Mouse (Mus musculus) lung, embryonic 14.5 days (tissue): ENCODE measurements around the gene Krt23. TPM values are rescaled to one million over a fixed set of nuclear protein-coding genes. Genes with fewer than 3 reads are reported as not detected.
A peak's percentile ranks its signal among the peaks of the same experiment; 100 is the strongest.

Source experiments
- ATAC-seq: fragments of 200-750 bp; cut with Nextera tagmentation; 2 replicates; pipeline ENCODE4 v1.8.0; 2017; ENCODE audit warnings: mild to moderate bottlenecking, moderate TSS enrichment, moderate library complexity; ENCODE audit not compliant: insufficient read depth
- DNase-seq: peaks from one replicate; pipeline ENCODE4 v3.0.0-alpha.2; 2015
- H3K27ac ChIP-seq: fragments of 300-500 bp; sonication (generic); 2 replicates; pipeline ENCODE4 v1.5.1; 2014; ENCODE audit warnings: low read depth, mild to moderate bottlenecking, moderate library complexity
- H3K27me3 ChIP-seq: fragments of 300-500 bp; sonication (generic); 2 replicates; pipeline ENCODE4 v1.6.1; 2014; ENCODE audit warnings: low read length, control low read depth; ENCODE audit not compliant: insufficient read depth
- H3K36me3 ChIP-seq: fragments of 300-500 bp; sonication (generic); 2 replicates; pipeline ENCODE4 v1.6.1; 2014; ENCODE audit warnings: control low read depth; ENCODE audit not compliant: insufficient read depth
- H3K4me1 ChIP-seq: fragments of 300-500 bp; sonication (generic); 2 replicates; pipeline ENCODE4 v1.6.1; 2014; ENCODE audit warnings: antibody characterized with exemption, control low read depth; ENCODE audit not compliant: insufficient read depth
- H3K4me2 ChIP-seq: fragments of 300-500 bp; sonication (generic); 2 replicates; pipeline ENCODE4 v1.6.1; 2014; ENCODE audit warnings: mild to moderate bottlenecking
- H3K4me3 ChIP-seq: fragments of 300-500 bp; sonication (generic); 2 replicates; pipeline ENCODE4 v1.5.1; 2014; ENCODE audit warnings: low read depth, low read length
- H3K9ac ChIP-seq: fragments of 300-500 bp; sonication (generic); 2 replicates; pipeline ENCODE4 v1.6.1; 2014
- H3K9me3 ChIP-seq: fragments of 300-500 bp; sonication (generic); 2 replicates; pipeline ENCODE4 v1.6.1; 2016; ENCODE audit warnings: low read depth, low read length, control low read depth
- CTCF ChIP-seq: IDR thresholded peaks from 2 replicates; pipeline ENCODE4 v1.5.1; 2016; ENCODE audit warnings: antibody characterized with exemption, low read depth
- WGBS: fragments of 180-500 bp; shearing (Covaris S2); extraction: QIAGEN DNeasy Blood & Tissue Kit; methylation state at CpG from one replicate; pipeline ENCODE4 v1.1.7; 2014; 5-methylcytosine and 5-hydroxymethylcytosine counted together
- polyA plus RNA-seq: library from polyadenylated mRNA; unstranded; fragments of >200 nt; fragmentation: Nextera tagmentation; extraction: Ambion mirVana; gene quantifications from 2 replicates; pipeline ENCODE4 v1.2.1, GENCODE M21; 2014

Krt23 gene
- polyA plus RNA-seq = 4.0 and 4.4 TPM in 2 replicates

DNA sequence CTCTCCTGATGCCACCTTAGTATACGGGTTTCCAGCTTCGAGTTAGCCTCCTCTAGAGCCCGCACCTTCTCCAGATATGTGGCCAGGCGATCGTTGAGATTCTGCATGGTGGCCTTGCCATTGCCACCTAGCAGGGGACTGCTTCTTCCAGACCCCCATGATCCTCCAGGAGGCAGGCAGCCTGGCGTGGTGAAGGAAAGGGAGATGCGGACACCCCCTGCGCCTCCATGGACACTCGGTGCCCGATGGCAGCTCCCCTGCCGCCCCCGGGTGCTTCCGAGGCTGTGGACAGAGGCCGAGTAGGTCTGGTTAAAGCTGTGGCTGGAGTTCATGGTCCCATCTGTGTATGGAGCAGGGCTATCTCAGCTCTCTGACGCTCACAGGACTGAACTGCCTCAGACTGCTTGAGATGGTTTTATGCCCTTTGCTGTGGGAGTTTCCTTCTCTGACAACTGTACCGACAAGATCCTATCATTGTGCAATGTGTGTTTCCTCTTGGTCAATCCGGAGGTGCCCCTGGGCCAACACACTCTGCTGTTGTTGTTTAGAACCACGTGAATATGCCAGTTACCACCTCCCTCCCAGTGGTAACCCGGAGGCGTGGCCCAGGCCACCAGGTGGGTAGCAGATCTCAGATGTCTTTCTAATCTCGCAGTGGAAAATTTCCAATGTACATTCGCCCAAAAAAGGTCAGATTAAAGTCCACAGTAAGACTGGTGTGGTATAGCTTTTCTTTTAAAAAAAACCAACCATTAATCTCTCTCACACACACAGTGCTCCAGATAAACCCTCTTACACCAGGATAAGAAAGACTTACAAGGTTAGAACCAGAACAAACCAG lies at the start of gene Krt23:
Krt23 (minus strand) TSS at position 405 of the 841 bp plus-strand sequence.
- Histone ChIP-seq H3K27me3 (no peaks in the 10 kb centered on the region), H3K9ac (no peak within 1 kb of the TSS), H3K9me3 (no peaks in the 10 kb centered on the region), H3K4me1 (no peaks in the 10 kb centered on the region), H3K4me2 (no peak within 1 kb of the TSS), H3K36me3 (no peaks in the 10 kb centered on the region), H3K4me3 (no peak within 1 kb of the TSS), H3K27ac (peak within 1 kb of the TSS; percentile 54)
- no peak for TF ChIP-seq CTCF
- ATAC-seq (no peak), DNase-seq (no peak)
- WGBS = 70% methylated on average over 22 of the region's 22 CpGs

DNA sequence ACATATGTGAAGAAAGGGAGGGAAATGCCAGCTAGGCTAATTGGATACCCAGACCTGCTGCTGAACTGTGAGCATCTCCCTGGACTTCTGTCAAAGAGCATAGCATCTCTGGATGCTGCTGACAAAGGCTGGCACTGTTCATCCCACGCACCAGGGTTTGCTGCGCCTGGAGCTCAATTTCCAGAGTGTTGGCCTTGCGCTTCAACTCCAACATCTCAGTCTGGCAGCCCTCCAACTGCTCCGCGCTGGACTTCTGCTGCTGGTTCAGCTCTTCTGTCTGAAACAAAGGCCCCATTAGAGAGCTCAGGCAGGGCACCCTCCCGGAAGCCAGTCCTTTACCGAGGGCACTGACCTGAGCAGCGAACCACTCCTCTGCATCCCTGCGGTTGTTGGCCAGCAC lies 46.8 kb upstream of the Krt23 start:
- DNase-seq (peak; percentile 83), ATAC-seq (no peak)
- TF ChIP-seq CTCF = no peak
- Histone ChIP-seq H3K9me3 (no peaks in the 10 kb centered on the region), H3K36me3 (no peaks in the 10 kb centered on the region), H3K27ac (peak overlapping the region; percentile 54; the same call in 1 of the 2 replicates), H3K4me3 (no peak overlapping the region), H3K4me1 (no peaks in the 10 kb centered on the region), H3K9ac (no peak overlapping the region), H3K4me2 (no peak overlapping the region), H3K27me3 (no peaks in the 10 kb centered on the region)
- WGBS = 44% methylated on average over 9 of the region's 9 CpGs

DNA sequence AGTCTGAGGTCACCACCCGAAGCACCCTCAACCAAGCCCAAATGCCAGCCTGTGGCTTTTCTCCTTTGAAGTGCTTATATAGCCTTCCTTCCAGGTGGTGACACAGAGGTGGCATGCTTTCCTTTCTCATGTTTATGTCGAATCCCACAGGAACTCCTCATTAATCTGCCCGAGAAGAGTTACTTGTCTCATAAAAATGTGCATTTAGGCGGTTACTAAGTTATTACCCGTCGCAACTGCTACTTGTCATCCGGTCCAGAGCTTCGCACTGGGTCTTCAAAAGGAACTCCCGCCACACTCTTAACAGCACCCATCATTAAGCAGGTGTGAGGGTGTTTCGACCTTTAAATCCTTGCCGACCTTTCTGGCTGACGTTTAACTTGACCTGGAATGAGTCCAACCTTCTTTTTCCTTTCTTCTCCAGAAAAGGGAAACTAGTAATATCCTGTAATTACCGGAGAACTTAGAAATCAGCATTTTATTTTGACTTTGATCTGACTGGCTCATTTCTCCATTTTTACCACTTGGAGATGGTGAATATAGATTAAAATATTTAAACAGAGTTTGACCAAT lies 28.4 kb upstream of the Krt23 start, which contains the start of gene Krt39:
Krt39 (minus strand) TSS at position 51 of the 573 bp plus-strand sequence.
- no peak within 1 kb of the TSS for H3K9ac ChIP-seq
- no peak for DNase-seq
- H3K9me3 ChIP-seq = no peaks in the 10 kb centered on the region
- no peak within 1 kb of the TSS for H3K4me2 ChIP-seq
- no peak within 1 kb of the TSS for H3K4me3 ChIP-seq
- no peak for TF ChIP-seq CTCF
- WGBS = 64% methylated on average over 13 of the region's 13 CpGs
- no peak for ATAC-seq
- no peak within 1 kb of the TSS for H3K27ac ChIP-seq
- no peaks in the 10 kb centered on the region for H3K27me3 ChIP-seq
- no peaks in the 10 kb centered on the region for H3K4me1 ChIP-seq
- no peaks in the 10 kb centered on the region for H3K36me3 ChIP-seq

DNA sequence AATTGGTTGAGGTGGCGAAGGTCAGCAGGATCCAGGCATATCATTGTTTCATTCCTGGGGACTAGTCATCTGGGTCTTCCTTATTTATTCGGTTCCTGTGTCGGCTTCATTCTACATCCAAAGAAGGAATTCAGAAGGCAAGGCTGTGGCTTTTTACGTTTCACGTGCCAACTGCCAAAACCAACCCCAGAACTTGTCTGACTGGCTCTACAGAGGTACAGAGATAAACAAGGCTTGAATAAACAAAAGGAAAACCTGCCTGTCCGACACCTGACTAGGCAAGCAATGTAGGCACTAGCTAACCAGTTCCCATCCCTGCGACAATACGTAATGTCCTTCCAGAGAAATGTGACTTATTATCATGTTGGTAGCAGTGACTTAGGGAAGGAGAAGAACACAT lies 21.2 kb upstream of the Krt23 start:
- no peak for TF ChIP-seq CTCF
- peak overlapping the region; percentile 51 for H3K27ac ChIP-seq
- no peaks in the 10 kb centered on the region for H3K9me3 ChIP-seq
- H3K4me2 ChIP-seq = no peak overlapping the region
- no peak overlapping the region for H3K9ac ChIP-seq
- no peaks in the 10 kb centered on the region for H3K4me1 ChIP-seq
- no peak overlapping the region for H3K4me3 ChIP-seq
- WGBS = 60% methylated on average over 8 of the region's 8 CpGs
- DNase-seq (peak; percentile 58), ATAC-seq (0 out of 2 replicates have a peak, but pooled peaks have one; percentile 17)
- no peaks in the 10 kb centered on the region for H3K36me3 ChIP-seq
- no peaks in the 10 kb centered on the region for H3K27me3 ChIP-seq

DNA sequence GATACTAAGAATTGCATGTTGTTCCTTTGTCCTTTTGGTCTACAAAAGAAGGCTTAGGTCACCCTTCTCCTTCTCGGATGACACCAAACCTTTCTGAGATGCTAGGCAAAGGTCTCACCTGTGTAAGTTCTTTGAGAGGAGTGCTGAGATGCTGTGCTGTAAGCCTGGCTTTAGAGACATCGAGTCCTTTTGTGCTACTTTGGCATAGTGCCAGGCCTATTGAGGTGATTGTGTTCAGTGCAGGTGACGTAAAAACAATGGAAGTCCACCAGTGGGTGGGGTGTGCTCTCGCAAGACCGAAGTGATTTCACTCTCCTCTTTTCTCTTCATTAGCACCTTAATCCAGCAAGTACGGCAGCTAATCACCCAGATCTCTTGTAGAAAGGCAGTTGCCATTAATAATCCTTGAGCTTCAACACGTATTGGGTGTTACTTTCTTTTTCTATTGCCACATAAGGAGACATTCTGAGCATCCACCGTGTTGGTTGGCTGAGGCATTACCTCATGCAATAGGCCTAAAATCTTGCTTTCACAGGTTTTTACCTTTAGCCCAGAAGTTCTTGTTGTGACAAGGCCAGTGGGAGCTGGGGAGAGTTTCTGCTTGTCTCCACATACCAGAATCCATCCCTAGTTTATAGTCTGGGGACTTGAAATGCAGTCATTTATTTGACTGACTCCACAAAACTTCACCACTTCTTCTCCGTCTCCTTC lies 7.3 kb upstream of the Krt23 start:
- H3K36me3 ChIP-seq = no peaks in the 10 kb centered on the region
- no peaks in the 10 kb centered on the region for H3K27me3 ChIP-seq
- H3K27ac ChIP-seq = no peak overlapping the region
- TF ChIP-seq CTCF = no peak
- H3K4me3 ChIP-seq = no peak overlapping the region
- DNase-seq = no peak
- no peaks in the 10 kb centered on the region for H3K4me1 ChIP-seq
- ATAC-seq = no peak
- H3K4me2 ChIP-seq = no peak overlapping the region
- H3K9ac ChIP-seq = no peak overlapping the region
- WGBS = 76% methylated on average over 9 of the region's 9 CpGs
- H3K9me3 ChIP-seq = no peaks in the 10 kb centered on the region

DNA sequence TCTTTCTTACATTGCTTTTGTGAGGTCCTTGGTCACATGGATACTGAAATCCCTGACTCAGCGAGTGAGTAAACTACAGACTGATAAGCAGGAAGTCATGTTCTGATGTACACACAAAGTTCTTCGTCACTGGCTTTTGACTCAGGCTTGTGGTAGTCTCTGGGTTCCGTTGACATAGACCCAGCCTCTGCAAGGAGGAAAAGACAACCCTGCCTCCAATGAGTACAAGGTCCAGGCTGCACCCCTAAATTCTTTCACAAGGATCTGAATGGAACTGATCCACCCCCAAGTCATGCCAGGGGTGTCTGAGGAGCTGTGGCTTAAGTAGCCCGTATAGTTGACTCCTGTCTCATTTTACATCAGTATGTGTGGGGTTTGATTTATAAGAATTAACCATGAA lies 3.5 kb upstream of the Krt23 start:
- no peak overlapping the region for H3K27ac ChIP-seq
- DNase-seq (no peak), ATAC-seq (no peak)
- 75% methylated on average over 4 of the region's 4 CpGs for WGBS
- H3K9ac ChIP-seq = no peak overlapping the region
- H3K4me3 ChIP-seq = no peak overlapping the region
- H3K4me2 ChIP-seq = no peak overlapping the region
- H3K4me1 ChIP-seq = no peaks in the 10 kb centered on the region
- TF ChIP-seq CTCF = no peak
- no peaks in the 10 kb centered on the region for H3K9me3 ChIP-seq
- H3K27me3 ChIP-seq = no peaks in the 10 kb centered on the region
- H3K36me3 ChIP-seq = no peaks in the 10 kb centered on the region

DNA sequence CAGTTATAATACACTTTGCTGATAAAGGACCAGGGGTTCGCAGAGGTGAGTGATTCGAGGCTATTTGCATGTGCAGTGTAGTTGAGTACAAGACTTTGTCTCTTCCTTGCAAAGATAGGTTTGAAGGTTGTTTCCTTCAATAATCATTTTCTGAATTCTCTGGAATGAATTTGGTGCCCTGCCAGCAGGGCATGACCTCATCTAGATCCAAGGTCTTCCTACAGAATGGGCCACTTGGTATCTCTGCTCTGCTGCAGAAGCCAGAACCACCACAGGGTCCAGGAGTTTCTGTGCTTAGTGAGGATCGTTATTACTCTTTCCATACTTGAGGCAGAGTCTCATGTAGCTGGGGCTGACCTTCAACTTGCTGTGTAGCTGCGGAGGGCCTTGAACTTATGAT lies 1.8 kb upstream of the Krt23 start:
- Histone ChIP-seq H3K27ac (no peak overlapping the region), H3K9me3 (no peaks in the 10 kb centered on the region), H3K27me3 (no peaks in the 10 kb centered on the region), H3K4me2 (no peak overlapping the region), H3K4me1 (no peaks in the 10 kb centered on the region), H3K9ac (no peak overlapping the region), H3K4me3 (no peak overlapping the region), H3K36me3 (no peaks in the 10 kb centered on the region)
- no peak for TF ChIP-seq CTCF
- WGBS = 85% methylated on average over 4 of the region's 4 CpGs
- DNase-seq (no peak), ATAC-seq (no peak)
